Mouse (Mus musculus) frontal cortex, postnatal 36 days (tissue): ENCODE results near the gene Ppp1r11.

Experiments used
- DNase-seq, 2 experiments: peaks; one replicate each; pipeline ENCODE4 v3.0.0; 2022; ENCODE audit warnings: low spot score in 2 of 2

Gene Ppp1r11

GRCm38 (mm10) chr17:36915076-36915475 lies 36.5 kb downstream of the Ppp1r11 start:
- DNase-seq, result peak; percentile 57 to 60

- peak; percentile 68 to 82 for DNase-seq
Observed at GRCm38 (mm10) chr17:36914108-36914507, 37.4 kb downstream of the Ppp1r11 start.

- DNase-seq, result no peak
Observed at GRCm38 (mm10) chr17:36912031-36912430, 39.5 kb downstream of the Ppp1r11 start.

GRCm38 (mm10) chr17:36909802-36910201 lies 41.7 kb downstream of the Ppp1r11 start:
- DNase-seq, result no peak

GRCm38 (mm10) chr17:36908235-36908634 lies 43.3 kb downstream of the Ppp1r11 start:
- no peak for DNase-seq

- no peak for DNase-seq
Observed at GRCm38 (mm10) chr17:36903651-36904050, 47.9 kb downstream of the Ppp1r11 start.

GRCm38 (mm10) chr17:36900691-36901090 lies 50.9 kb downstream of the Ppp1r11 start:
- DNase-seq, result no peak

GRCm38 (mm10) chr17:36900001-36900400 lies 51.5 kb downstream of the Ppp1r11 start:
- DNase-seq, result peak; percentile 22 to 23

- no peak for DNase-seq
Observed at GRCm38 (mm10) chr17:36899376-36899775, 52.2 kb downstream of the Ppp1r11 start.
